Mouse (Mus musculus) forebrain, embryonic 13.5 days (tissue): ENCODE data around the gene Ankrd9. TPM values are rescaled to one million over a fixed set of nuclear protein-coding genes. Genes with fewer than 3 reads are reported as not detected.

Source experiments
- ATAC-seq: fragments of 200-750 bp; cut with Nextera tagmentation; 2 replicates; pipeline ENCODE4 v1.8.0; 2017
- H3K27ac ChIP-seq: fragments of 300-500 bp; sonication (generic); 2 replicates; pipeline ENCODE4 v1.5.1; 2015; ENCODE audit warnings: inconsistent platforms, mild to moderate bottlenecking, moderate library complexity
- H3K27me3 ChIP-seq: fragments of 300-500 bp; sonication (generic); 2 replicates; pipeline ENCODE4 v1.6.1; 2015; ENCODE audit warnings: mild to moderate bottlenecking, inconsistent platforms
- H3K36me3 ChIP-seq: fragments of 300-500 bp; sonication (generic); 2 replicates; pipeline ENCODE4 v1.6.1; 2015; ENCODE audit warnings: mild to moderate bottlenecking, inconsistent platforms; ENCODE audit not compliant: poor library complexity, severe bottlenecking
- H3K4me1 ChIP-seq: fragments of 300-500 bp; sonication (generic); 2 replicates; pipeline ENCODE4 v1.6.1; 2015; ENCODE audit warnings: inconsistent platforms
- H3K4me2 ChIP-seq: fragments of 300-500 bp; sonication (generic); 2 replicates; pipeline ENCODE4 v1.6.1; 2015; ENCODE audit warnings: inconsistent platforms, mild to moderate bottlenecking, moderate library complexity
- H3K4me3 ChIP-seq: fragments of 300-500 bp; sonication (generic); 2 replicates; pipeline ENCODE4 v1.5.1; 2015; ENCODE audit warnings: mild to moderate bottlenecking, inconsistent platforms
- H3K9ac ChIP-seq: fragments of 300-500 bp; sonication (generic); 2 replicates; pipeline ENCODE4 v1.6.1; 2015; ENCODE audit warnings: mild to moderate bottlenecking, inconsistent platforms
- H3K9me3 ChIP-seq: fragments of 300-500 bp; sonication (generic); replicated peaks from 2 replicates; pipeline ENCODE4 v1.6.1; 2016; ENCODE audit warnings: inconsistent platforms
- WGBS: fragments of 180-500 bp; shearing (Covaris S2); methylation state at CpG from one replicate; pipeline ENCODE4 v1.1.7; 2015; 5-methylcytosine and 5-hydroxymethylcytosine counted together
- polyA plus RNA-seq: library from polyadenylated mRNA; unstranded; fragments of >200 nt; fragmentation: Nextera tagmentation; extraction: Ambion mirVana; gene quantifications from 2 replicates; pipeline ENCODE4 v1.2.1, GENCODE M21; 2015

Gene Ankrd9
- 9.1 and 9.4 TPM in 2 replicates for polyA plus RNA-seq

GRCm38 (mm10) chr12:110978607-110979406 lies at the start of gene Ankrd9:
Gene Ankrd9 (minus strand): TSS chr12:110979040.
- peak within 1 kb of the TSS; percentile 96 for H3K4me2 ChIP-seq
- H3K27me3 ChIP-seq: no peaks in the 10 kb centered on the region
- peak; percentile 99 for ATAC-seq
- peak within 1 kb of the TSS; percentile 86 for H3K9ac ChIP-seq
- H3K36me3 ChIP-seq: peaks cover 35% of the 10 kb centered on the region
- H3K9me3 ChIP-seq: 0 out of 2 replicates have a peak, but pooled peaks cover 3% of the 10 kb centered on the region
- peak within 1 kb of the TSS; percentile 8; the same call in 1 of the 2 replicates for H3K27ac ChIP-seq
- H3K4me3 ChIP-seq: peak within 1 kb of the TSS; percentile 77
- peaks cover 14% of the 10 kb centered on the region for H3K4me1 ChIP-seq
- WGBS: under 1% methylated on average over 84 of the region's 90 CpGs

- WGBS: 64% methylated on average over 3 of the region's 3 CpGs
- Histone ChIP-seq H3K4me1 (no peaks in the 10 kb centered on the region), H3K4me3 (no peak overlapping the region), H3K9me3 (no peaks in the 10 kb centered on the region), H3K4me2 (no peak overlapping the region), H3K27ac (no peak overlapping the region), H3K27me3 (no peaks in the 10 kb centered on the region), H3K9ac (no peak overlapping the region), H3K36me3 (no peaks in the 10 kb centered on the region)
- ATAC-seq: no peak
Measured at GRCm38 (mm10) chr12:111021577-111021976, 42.7 kb upstream of the Ankrd9 start.

GRCm38 (mm10) chr12:111021138-111021537 lies 42.3 kb upstream of the Ankrd9 start:
- 27% methylated on average over 1 of the region's 1 CpGs for WGBS
- no peak overlapping the region for H3K4me3 ChIP-seq
- no peak overlapping the region for H3K4me2 ChIP-seq
- no peaks in the 10 kb centered on the region for H3K9me3 ChIP-seq
- no peak overlapping the region for H3K9ac ChIP-seq
- H3K27ac ChIP-seq: no peak overlapping the region
- H3K4me1 ChIP-seq: no peaks in the 10 kb centered on the region
- H3K36me3 ChIP-seq: no peaks in the 10 kb centered on the region
- no peak for ATAC-seq
- no peaks in the 10 kb centered on the region for H3K27me3 ChIP-seq

DNA sequence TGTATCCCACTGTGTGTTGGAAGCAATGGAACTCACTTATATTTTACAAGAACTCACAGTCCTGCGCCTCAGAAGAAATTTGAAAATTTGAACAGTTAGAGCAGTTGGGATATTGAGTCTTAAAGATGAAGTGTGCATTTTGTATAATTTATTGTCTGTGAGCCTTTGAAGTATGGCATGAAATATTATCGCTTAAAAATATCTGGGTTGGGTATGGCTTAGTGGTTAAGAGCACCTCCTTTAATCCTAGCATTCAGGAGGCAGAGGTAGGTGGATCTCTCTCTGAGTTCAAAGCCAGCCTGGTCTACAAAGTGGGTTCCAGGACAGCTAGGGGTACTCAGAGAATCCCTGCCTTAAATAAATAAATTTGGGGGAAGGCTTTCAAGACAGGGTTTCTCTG lies 40.2 kb upstream of the Ankrd9 start:
- WGBS: 96% methylated on average over 2 of the region's 2 CpGs
- H3K4me2 ChIP-seq: no peak overlapping the region
- H3K27me3 ChIP-seq: no peaks in the 10 kb centered on the region
- no peaks in the 10 kb centered on the region for H3K9me3 ChIP-seq
- H3K27ac ChIP-seq: no peak overlapping the region
- H3K36me3 ChIP-seq: no peaks in the 10 kb centered on the region
- ATAC-seq: no peak
- H3K9ac ChIP-seq: no peak overlapping the region
- no peaks in the 10 kb centered on the region for H3K4me1 ChIP-seq
- no peak overlapping the region for H3K4me3 ChIP-seq

DNA sequence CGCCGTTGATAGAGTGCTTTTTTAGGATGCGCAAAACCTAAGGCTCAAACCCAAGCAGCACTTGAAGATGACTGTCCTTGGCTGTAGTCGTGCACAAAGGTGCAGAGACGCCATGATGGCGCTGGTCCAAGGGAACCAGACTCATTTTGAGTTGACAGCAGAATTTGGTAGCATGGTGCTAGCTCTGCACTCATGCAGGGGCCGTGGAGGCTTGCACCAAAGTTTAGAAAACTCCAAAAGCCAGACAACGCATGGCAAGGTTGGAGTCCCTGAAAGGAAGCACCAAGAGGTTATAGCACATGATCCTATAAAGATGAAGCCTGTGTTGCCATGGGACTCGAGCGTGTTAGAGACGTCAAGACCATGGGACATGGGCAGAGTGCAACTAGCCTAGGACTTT lies 39.2 kb upstream of the Ankrd9 start:
- H3K9me3 ChIP-seq: no peaks in the 10 kb centered on the region
- no peak for ATAC-seq

GRCm38 (mm10) chr12:111016807-111017206 lies 38.0 kb upstream of the Ankrd9 start:
- H3K9ac ChIP-seq: no peak overlapping the region
- no peak overlapping the region for H3K27ac ChIP-seq
- H3K4me3 ChIP-seq: no peak overlapping the region
- no peaks in the 10 kb centered on the region for H3K27me3 ChIP-seq
- no peak overlapping the region for H3K4me2 ChIP-seq
- H3K9me3 ChIP-seq: no peaks in the 10 kb centered on the region
- no peak for ATAC-seq
- no peaks in the 10 kb centered on the region for H3K4me1 ChIP-seq
- H3K36me3 ChIP-seq: no peaks in the 10 kb centered on the region
- WGBS: 86% methylated on average over 3 of the region's 3 CpGs

More for the DNA sequence above, 39.2 kb upstream of the Ankrd9 start:
- Histone ChIP-seq H3K4me2 (no peak overlapping the region), H3K4me1 (no peaks in the 10 kb centered on the region), H3K27ac (no peak overlapping the region), H3K4me3 (no peak overlapping the region), H3K9ac (no peak overlapping the region), H3K36me3 (no peaks in the 10 kb centered on the region), H3K27me3 (no peaks in the 10 kb centered on the region)
- 91% methylated on average over 11 of the region's 11 CpGs for WGBS

DNA sequence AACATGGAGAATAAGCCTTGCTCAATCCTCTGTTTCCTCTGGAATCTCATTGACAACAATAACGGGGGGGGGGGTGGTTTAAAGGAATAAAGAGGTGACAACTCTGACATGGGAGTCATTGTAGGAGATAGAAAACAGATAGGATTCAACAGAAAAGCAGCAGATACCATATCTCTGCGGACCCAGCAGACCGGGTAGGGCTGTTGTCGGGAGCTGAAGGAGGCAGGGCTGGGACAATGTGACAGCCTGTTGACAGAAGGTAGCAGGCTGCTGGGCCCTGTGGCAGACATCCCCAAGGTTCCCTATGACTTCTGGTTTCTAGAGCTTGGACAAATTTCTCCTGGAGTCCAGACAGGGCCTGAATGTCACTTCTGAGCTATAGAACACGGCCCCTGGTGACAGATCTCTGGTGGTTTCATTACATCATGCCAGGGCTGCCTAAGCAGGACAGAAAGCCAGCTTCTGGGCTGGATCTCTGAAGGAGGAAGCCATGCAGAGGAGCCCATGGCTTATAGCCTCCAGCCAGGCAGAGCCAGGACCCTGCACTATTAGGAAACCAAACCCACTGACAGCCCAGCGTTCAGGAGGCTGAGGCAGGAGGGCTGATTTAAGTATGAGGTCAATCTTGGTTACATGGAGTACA lies 30.9 kb upstream of the Ankrd9 start:
- no peak overlapping the region for H3K27ac ChIP-seq
- no peak overlapping the region for H3K9ac ChIP-seq
- no peak for ATAC-seq
- no peak overlapping the region for H3K4me2 ChIP-seq
- H3K4me3 ChIP-seq: no peak overlapping the region
- H3K27me3 ChIP-seq: no peaks in the 10 kb centered on the region
- H3K4me1 ChIP-seq: peaks cover 19% of the 10 kb centered on the region
- 74% methylated on average over 6 of the region's 6 CpGs for WGBS
- no peaks in the 10 kb centered on the region for H3K9me3 ChIP-seq
- no peaks in the 10 kb centered on the region for H3K36me3 ChIP-seq

DNA sequence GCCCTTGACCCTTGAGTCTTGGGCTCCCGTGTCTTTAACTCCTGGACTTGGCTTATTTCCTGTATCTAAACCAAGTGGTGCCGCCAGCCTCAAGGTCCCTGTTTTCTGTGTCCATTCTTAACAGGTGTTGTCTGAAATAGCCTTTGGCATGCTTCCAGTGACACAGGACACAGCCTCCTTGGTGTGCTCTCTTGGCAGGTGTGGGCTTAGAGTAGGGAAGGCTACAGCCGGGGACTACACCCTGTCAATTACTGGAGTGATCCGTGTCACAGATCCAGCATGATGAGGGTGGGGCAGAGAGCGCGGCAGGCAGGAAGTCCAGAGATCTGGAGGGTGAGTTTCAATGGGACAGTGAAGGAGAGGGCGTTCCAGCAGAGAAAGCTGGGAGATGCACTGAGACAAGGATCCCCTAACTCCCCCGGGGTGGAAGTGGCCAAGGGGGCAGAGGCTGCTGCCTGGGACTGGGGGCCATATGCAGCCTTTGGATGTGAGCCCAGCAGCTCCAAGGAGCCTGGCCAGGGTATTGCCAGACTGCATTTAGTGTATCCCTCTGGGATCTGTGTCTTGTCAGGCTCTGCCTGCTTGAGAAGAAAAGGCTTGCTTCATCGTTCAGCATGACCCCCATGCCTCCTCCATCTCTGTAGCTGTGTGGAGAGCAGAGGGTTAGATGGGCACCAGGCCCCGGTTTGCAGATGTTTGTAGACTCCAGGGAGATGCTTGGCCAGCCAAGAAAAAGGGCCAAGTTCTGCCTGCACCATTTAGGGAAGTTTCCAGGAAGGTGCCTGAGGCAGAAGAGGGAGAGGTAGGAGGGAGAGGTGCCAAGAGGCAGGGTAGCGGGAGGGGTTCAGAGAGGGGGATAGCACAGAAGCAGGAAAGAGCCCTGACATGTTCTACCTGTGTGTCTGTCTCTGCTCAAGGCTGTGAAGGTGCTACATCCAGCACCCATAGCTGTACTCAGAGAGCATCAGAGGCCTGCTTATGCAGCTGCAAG lies 30.0 kb upstream of the Ankrd9 start:
- no peak for ATAC-seq
- 70% methylated on average over 11 of the region's 11 CpGs for WGBS
- Histone ChIP-seq H3K4me3 (no peak overlapping the region), H3K9me3 (no peaks in the 10 kb centered on the region), H3K27ac (no peak overlapping the region), H3K4me1 (peaks cover 19% of the 10 kb centered on the region), H3K4me2 (no peak overlapping the region), H3K9ac (0 out of 2 replicates have a peak overlapping the region, but pooled peaks have one; percentile 12), H3K27me3 (no peaks in the 10 kb centered on the region), H3K36me3 (no peaks in the 10 kb centered on the region)

- Histone ChIP-seq H3K4me3 (no peak overlapping the region), H3K27me3 (no peaks in the 10 kb centered on the region), H3K36me3 (no peaks in the 10 kb centered on the region), H3K27ac (no peak overlapping the region), H3K4me1 (peaks cover 19% of the 10 kb centered on the region), H3K9ac (no peak overlapping the region), H3K9me3 (no peaks in the 10 kb centered on the region), H3K4me2 (no peak overlapping the region)
- no peak for ATAC-seq
- WGBS: 74% methylated on average over 14 of the region's 14 CpGs
Measured at GRCm38 (mm10) chr12:111007134-111008103, 28.6 kb upstream of the Ankrd9 start.

GRCm38 (mm10) chr12:111006339-111006738 lies 27.5 kb upstream of the Ankrd9 start:
- H3K27me3 ChIP-seq: no peaks in the 10 kb centered on the region
- peaks cover 19% of the 10 kb centered on the region for H3K4me1 ChIP-seq
- no peak overlapping the region for H3K4me3 ChIP-seq
- no peaks in the 10 kb centered on the region for H3K36me3 ChIP-seq
- H3K4me2 ChIP-seq: no peak overlapping the region
- ATAC-seq: no peak
- H3K9me3 ChIP-seq: no peaks in the 10 kb centered on the region
- no peak overlapping the region for H3K9ac ChIP-seq
- WGBS: 53% methylated on average over 5 of the region's 5 CpGs
- H3K27ac ChIP-seq: no peak overlapping the region

GRCm38 (mm10) chr12:111005803-111006202 lies 27.0 kb upstream of the Ankrd9 start:
- no peaks in the 10 kb centered on the region for H3K27me3 ChIP-seq
- no peak overlapping the region for H3K9ac ChIP-seq
- ATAC-seq: no peak
- H3K4me1 ChIP-seq: peaks cover 19% of the 10 kb centered on the region
- no peaks in the 10 kb centered on the region for H3K36me3 ChIP-seq
- no peak overlapping the region for H3K4me2 ChIP-seq
- no peak overlapping the region for H3K4me3 ChIP-seq
- no peak overlapping the region for H3K27ac ChIP-seq
- H3K9me3 ChIP-seq: no peaks in the 10 kb centered on the region
- 80% methylated on average over 6 of the region's 6 CpGs for WGBS
